Mouse (Mus musculus) retina, embryonic 14.5 days (tissue): ENCODE measurements around the gene Zbtb41.
"Not testable (repeated sequence)": the region's sequence is repeated elsewhere in the genome, so short reads cannot be mapped to it uniquely, and the experiment has no call there.

Experiments used
- DNase-seq: peaks from one replicate; pipeline ENCODE4 v3.0.0-alpha.2; 2015; ENCODE audit warnings: low spot score

Zbtb41 gene

DNA sequence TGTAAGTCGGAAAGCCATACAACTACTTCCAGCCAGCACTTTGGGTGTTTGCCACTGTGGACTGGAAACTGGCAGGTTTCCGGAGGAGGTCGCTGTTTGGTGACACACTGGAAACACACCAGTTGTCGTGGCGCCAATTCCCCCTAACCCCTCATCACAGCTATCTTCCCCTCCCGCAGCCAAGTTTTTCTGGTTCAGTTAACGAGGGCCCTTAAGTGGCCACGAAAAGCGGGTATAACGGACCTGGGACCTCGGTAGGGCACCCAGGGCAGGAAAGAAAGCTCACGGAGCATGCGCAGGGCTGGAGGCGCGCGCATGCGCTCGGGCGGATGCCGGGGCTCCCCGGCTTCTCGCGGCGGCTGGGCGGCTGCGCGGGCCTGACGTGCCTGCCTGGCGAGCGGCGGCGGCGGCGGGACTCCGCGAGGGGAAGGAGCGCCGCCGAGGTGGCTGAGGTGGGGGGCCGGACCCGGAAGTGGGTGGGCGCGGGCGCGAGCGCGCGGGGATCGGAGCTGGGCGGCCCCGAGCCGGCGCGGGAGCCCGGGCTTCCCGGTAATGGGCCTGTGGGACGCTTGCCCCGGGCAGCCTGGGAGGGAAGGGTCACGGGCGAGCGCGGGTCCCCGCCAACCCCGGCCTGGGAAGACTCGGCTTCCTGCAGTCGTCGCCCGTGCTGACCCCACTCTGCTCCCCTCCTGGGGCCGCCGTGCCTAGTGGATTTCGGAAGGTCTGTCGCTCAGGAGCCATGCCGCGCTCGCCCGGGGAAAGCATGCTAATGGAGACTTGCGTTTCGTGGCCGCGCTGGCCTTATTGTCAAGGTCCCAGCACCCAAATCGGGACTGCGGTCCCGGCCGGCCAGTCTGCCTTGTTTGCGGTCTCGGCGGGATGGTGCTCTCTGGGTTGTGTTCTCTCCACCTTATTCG is at the start of gene Zbtb41:
Gene Zbtb41, plus strand, starts transcription at position 414 of the 917 bp plus-strand sequence.
- DNase-seq = peak; percentile 92

DNA sequence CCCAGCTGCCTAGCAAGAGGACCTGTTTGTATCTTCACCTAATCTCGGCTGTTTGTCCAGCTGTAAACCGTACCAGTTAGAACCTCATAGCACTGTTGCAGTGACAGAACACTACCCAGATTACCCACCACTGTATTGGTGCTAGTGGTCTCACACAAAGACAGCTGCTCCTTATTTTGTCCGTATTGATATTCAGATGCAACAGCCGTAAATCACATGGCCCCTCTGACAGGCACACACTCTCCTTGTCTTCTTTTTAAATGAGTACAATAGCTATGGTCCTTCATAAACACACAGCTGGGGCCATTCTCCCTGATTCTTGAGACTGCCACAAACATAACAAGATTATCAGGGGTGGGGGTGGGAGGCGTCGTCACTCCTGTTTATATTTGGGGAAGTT is 46.2 kb upstream of the Zbtb41 start:
- DNase-seq = peak; percentile 54

DNA sequence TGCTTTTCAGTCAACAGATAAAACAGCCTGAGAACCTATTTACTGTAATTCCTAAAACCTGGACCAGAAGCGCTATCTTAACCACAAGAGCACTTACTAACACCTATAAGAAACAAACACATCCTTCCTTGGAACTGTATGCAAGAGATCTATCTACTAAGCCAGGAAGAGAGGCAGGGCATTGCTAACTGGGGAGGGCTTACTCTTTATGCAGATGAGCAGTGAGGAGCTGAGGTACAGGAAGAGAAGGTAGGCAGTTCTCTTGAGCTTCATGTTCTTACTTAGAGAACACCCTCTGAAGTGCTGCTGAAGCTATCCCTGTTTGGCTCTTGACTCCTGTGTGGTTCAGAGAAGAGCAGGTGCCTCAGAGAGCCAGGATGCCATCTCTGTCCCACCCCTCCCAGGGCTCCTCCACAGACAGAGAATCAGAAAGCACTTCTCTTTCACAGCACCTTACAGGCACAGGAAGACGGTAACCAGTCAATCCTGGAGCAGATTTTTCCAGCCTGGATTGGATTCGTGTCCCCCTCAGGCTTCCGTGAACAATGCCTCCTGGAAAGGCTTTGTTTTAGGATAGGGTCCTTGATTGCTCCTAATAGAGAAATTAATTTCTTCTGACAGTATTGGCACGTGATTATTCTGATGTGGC is 45.3 kb upstream of the Zbtb41 start, which contains the start of gene Crb1:
Gene Crb1, minus strand, starts transcription at position 463 of the 649 bp plus-strand sequence.
- DNase-seq = peak; percentile 98

DNA sequence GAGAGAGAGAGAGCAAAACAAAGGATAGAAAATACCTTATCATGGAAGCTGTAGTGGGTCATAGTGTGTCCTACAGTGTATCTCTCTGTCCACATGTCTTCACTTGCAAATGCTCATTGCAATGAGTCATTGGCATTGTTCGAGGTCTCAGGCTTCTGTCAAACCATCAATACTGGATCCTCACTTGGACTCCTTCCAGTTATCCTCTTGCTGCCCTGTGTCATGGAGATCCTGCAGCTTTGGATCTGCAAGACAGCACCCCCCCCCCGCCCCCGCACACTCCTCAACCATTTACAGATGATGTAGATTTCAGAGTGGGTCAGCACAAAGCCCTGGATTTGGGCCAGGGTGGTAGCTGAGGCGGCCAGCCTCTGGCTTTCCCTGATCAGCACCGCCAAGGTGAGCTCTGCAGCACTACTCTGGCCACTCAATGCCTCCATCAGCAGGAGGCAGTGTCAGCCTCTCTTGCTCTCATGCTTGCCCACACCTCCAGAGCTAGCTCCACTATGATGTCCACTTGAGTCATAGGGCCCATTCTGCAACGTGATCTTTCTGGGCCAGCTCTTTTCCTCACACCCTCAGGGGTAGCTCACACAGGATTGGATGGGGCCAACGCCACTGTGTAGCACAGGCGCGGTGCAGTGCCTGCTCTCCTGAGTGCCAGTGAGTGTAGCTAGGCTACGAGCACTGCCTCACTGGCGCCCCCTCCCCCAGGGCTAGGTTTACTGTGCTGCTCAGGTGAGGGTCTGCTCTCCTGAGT is 43.0 kb upstream of the Zbtb41 start:
- DNase-seq = peak; percentile 29

DNA sequence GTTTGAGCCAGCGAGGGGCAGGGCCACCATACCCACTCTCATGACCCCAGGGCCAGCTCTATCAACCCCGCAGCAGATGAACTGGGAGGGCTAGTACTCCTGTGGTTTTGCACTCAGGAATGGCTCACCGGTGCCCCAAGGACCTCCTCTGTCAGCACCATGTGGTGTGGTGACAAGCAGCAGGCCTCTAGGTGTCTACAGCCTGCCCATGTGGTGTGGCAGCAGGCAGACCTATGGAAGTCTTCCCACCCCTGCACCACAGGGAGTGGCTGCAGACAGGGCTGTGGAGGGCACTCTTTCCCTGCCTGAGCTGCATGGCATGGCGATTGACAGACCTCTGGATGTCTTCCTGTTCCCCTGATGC is 42.5 kb upstream of the Zbtb41 start:
- no peak for DNase-seq

DNA sequence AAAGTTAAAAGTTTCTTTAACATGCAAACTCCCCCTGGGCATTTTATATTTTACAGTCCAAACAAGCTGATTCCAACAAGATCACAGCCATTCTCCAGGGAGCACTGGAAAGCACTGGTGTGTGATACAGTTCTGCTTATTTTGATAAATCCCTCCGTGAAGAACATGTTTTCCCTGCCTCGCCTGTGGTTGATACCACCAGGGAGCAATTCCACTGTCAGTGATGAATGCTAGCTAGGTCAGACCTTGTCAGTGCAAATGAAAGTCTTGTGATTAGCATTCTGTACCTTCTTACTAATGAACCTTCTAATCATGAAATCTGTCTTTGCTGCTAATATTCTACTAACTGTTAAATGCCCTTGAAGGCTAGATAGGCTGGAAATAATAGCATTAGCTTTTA is 30.3 kb upstream of the Zbtb41 start:
- DNase-seq = peak; percentile 63

DNA sequence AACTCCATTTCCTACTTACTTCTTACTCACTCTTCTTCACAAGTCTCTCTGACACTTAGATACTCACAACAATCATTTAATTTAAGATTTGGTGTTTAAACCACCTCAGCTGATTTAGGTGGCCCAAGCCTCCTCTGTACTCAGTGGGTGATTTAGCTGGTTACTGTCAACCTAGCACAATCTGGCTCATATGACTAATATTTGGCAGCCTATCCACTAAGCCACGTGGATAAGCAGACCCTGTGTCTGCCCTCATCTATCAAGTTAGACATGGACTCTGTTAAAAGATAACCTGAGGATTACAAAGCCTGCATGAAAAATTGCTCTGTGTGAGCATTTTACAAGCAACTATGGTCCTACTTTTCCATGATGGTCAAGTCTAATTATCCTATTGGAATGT is 25.5 kb upstream of the Zbtb41 start:
- no peak for DNase-seq

DNA sequence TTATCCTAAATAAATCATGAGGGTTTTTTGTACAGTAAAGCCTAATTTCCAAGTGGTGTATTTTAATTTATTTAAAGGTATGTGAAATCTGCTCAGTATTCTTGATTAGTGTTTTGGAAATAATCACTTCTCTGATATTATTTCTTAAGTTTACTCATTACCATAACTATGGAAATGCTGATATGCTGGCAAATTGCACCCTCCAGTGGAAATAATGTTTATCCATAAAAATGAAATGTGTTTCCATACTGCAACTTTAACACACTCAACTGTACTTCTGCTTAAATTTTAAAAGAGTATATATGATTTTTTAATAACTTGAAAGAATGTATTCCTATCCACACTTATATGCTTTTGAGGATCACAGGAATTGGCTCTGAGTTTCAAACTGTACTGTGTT is 16.3 kb upstream of the Zbtb41 start:
- DNase-seq = peak; percentile 37

DNA sequence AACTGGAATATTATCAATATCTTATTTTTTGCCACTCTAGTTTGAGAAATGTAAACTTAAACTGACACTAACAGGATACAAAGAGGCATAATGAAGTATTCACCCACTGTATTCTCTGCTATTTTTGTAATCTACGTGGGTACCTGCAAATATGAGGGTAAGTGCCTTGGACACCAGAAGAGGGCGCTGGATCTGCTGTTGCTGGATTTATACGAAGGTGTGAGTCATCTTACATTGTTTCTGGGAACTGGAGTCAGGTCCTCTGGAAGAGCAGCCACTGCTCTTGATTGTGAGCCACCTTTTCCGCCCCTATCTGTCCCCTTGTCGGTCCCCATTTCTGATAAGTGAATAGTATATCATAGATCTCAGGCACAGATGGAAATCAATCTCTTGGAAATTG is 14.4 kb upstream of the Zbtb41 start:
- no peak for DNase-seq

DNA sequence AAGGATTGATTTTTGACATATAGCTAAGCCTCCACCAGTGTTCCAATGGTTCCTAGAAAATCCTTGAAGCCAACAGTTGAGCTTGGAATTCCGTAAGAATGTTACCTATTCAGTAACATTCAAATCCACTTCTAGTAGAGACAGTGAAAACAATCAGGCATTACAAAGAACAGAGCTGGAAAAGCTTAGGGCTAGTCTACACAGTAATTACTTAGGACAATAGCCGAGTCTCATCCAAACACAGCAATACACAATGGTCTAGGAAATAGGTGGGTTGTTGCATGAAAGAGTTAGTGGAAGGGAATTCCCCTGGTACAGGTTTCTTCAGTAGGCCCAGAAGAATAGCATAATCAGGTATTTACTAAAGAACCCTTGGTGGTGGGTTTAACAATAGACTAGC is 9.7 kb upstream of the Zbtb41 start:
- not testable (repeated sequence) for DNase-seq

DNA sequence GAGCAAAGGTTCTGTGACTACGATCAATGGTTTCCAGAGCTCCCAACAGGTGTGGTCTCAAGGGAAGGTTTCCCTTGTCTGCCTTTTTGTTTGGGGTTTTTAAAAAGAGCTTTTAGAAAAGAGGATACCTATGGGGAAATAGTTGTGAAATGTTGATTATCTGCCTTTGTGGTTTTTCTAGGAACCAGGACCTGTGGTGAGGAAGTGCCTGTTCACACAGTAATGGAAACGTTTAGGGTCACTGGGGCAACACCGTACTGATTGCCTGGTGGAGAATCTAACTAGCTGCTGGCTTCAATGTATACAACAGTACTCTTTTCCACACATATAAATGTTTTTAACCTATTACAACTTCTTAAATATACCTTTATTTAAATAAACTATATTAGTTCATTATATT is 8.6 kb upstream of the Zbtb41 start:
- DNase-seq = no peak

DNA sequence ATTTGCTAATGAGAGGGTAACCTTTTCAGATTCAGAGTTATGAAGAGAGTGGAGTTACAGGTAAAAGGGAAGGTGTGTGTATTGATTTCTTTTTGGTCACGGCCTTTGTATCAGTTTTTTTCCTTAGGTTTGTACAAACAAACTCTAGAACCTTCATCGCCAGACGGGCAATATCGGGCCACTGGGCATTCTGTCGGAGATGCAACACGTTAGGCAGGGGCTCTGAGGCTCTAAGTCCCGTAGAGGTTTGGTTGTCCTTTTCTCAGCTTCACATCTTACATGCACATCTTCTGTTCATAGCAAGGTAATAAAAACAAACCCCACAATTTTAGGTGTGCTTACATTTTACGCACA is 590 bp upstream of the Zbtb41 start:
- no peak for DNase-seq

DNA sequence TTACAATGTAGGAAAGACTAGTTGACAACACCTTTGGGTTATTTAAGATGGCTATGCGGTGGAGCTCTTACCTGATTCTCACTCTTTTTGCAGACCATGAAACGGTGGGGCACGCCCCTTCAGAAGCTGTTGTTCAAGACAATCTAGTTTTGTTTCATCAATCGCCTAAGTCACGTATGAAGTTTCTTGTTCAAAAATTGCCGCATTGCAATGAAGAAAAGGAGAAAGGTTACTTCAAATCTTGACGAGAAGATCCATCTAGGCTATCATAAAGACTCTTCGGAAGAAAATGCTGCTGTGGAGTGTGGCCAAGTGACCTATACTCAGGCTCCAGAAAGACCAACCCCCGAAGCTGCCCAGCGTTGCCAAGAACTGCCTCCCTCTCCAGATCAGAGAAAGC is 853 bp downstream of the Zbtb41 start:
- peak; percentile 51 for DNase-seq

DNA sequence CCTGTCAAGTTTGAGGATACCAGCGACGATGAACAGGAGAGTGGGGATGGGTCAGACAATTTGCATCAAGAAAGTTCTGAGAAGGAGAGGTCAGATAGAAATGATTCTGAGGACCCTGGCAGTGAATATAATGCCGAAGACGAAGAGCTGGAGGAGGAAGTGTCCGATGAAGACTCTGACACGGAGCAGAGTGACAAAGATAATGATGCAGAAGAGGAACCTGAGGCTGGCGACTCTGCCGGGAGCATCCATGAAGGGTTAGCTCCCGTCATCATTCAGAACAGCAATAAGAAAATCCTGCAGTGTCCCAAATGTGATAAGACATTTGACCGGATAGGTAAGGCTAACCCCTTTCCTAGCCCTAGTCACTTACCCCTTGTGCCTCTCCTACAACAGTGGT is 1.8 kb downstream of the Zbtb41 start:
- DNase-seq = peak; percentile 15

DNA sequence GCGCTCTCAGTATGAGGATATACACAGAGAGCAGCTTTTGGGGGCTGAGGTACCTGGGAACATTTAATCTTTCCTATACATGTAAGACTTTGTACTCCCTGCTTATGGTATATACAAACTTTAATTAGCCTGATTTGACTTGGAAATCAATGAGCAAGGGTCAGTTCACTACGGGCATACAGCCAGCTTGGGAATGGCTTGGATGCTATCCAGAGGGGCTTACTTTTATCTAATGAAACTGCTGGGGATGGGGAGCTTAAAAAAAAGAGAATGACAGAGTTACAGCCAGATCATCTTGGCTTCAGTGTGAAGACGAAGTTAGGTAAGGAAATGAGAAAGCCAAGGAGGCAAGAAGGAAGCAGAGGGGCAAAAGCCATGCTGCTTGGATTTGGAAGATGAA is 2.9 kb downstream of the Zbtb41 start:
- DNase-seq = no peak

DNA sequence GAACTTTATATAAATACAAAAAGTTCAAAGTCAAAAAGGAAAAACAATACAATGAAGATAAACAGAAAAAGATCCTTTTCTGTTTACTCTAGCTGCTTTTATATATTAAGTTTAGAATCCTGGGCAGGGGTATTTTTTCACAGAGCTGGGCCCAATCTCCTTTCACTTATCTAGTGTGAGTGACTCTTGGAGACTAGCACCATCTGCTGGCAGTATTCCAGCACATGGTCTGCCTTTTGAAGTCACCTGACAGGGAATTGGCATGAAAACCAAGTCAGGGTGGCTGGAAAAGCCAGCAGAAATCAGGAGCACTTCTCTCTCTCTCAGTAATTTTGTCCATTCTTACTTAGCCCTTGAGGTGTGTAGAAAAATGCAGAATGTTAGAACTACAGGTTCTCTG is 16.3 kb downstream of the Zbtb41 start:
- peak; percentile 79 for DNase-seq

DNA sequence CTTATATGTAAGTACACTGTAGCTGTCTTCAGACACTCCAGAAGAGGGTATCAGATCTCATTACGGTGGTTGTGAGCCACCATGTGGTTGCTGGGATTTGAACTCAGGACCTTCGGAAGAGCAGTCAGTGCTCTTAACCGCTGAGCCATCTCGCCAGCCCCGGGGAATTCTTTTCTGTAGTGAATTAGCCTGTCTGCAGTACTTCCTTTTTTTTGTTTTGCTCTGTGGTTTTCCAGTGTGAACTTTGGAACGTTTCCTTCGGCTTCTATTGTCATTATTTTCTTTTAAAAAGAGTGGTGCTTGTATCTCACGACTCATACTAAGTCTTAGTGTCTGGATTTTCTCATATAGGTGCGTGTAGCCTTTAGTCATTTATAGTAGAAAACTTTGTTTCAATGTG is 21.0 kb downstream of the Zbtb41 start:
- DNase-seq = not testable (repeated sequence)

DNA sequence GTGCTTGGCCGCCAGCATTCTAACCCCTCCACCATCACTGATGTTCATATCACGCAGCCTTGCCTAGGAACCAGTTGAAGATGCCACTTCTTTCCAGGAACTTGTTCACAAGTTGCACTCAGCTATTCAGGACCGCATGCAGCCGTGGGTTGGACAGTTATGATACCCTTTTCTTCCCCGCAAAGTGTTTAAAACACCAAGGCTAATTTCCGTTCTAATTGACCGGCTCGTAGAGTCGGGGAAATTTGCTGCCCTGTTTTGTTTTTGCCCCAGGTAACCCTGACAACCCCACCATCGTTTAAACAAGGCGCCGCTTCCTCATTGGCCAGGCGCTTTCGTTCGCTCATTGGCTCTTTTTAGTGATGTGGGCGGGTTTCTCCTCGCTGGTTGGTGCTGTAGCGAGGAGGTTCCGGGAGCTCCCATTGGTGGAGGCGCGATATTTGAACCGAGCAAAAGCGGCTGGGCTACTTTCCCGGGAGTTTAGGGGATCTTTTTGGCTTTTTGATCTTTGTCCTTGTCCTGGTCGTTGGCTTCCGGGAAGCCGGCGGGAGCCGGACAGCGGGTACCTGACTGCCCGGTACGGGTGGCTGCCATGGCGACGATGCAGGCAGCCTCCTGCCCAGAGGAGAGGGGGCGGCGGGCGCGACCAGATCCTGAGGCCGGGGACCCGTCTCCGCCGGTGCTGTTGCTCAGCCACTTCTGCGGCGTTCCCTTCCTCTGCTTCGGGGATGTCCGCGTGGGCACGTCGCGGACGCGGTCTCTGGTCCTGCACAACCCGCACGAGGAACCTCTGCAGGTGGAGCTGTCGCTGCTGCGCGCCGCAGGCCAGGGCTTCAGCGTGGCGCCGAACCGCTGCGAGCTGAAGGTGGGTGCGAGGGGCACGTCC is 32.5 kb downstream of the Zbtb41 start, which contains the start of gene Aspm:
Gene Aspm, plus strand, starts transcription at position 433 of the 886 bp plus-strand sequence.
- DNase-seq = peak; percentile 97

DNA sequence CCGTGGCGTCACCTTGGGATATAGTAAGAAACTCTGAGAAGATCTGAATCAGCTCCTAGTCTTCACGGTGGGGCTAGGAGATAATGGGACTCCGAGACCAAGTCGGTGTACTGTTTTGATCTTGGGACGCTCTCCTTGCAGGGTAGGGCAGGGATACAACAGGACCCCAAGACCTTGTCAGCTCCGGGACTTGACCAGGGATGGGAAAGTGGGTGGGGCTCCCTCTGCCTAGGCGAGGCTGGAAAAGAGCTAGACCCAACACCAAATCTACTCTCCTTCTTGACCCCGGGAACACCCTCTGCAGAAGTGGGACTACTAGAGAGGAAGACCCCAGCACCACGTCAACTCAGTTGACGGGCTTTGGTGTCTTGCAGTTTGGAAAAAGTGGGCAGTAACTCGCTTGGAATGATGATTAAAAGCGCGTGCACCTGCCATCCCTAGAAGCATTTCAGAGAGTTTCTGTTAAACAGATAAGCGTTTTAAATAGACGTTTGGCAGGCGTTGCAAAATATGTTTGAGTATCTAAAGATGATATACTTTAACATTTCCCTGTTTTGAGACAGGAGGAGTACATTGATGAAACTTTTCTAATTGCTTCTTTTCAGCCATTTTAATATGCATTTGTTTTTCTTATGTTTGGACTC is 33.3 kb downstream of the Zbtb41 start:
- DNase-seq = peak; percentile 50

DNA sequence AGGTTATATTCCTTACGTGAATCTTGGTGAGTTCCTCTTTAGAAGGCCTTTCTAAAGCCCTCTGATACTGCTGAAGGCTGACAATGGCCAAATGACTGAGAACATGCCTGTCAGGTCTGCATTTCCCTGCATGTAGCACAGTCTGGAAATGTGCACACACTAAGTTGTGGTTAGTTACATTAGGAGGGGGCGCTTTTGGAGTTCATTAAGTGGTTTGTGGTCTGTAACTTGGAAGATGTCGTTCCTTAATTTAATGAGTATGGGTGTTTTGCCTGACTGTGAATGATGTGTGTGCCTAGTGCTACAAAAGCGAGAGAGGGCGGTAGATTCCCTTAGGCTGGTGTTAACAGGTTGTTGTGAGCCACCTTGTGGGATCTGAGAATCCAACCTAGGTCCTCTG is 38.7 kb downstream of the Zbtb41 start:
- DNase-seq = no peak

DNA sequence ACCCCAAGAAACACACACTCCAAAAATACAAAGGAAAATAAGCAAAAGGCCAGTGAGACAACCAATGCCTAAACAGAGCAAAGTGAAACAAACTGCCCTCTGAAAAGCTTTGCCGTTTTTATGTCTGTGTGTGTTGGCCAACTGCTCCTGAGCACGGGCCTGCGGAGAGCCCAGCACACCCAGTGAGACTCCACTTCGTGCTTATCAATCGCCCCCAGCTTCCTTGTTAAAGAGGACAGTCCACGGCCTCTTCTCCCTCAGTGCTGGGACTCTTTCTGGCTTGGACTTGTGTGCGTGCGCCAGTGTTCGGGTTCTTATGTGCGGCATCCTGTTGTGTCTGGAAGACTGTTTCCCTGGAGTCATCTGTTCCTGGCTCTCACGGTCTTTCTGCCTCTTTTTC is 43.8 kb downstream of the Zbtb41 start:
- DNase-seq = no peak
